Mouse (Mus musculus) myocyte (in vitro differentiated cells): ENCODE data around the gene Cfap61. TPM values are rescaled to one million over a fixed set of nuclear protein-coding genes. Genes with fewer than 3 reads are reported as not detected.

Experiments used
- H3K27me3 ChIP-seq: one replicate; pipeline ENCODE4 v1.6.1; 2011; ENCODE audit not compliant: control insufficient read depth, insufficient read depth, insufficient read length
- H3K36me3 ChIP-seq: one replicate; pipeline ENCODE4 v1.6.1; 2011; ENCODE audit not compliant: control insufficient read depth, insufficient read depth
- H3K4me2 ChIP-seq: one replicate; pipeline ENCODE4 v1.6.1; 2011; ENCODE audit warnings: low read depth, control low read depth
- H3K4me3 ChIP-seq: one replicate; pipeline ENCODE4 v1.5.1; 2011; ENCODE audit warnings: mild to moderate bottlenecking, control low read depth, moderate library complexity
- H3K79me2 ChIP-seq: one replicate; pipeline ENCODE4 v1.6.1; 2011; ENCODE audit not compliant: control insufficient read depth, insufficient read depth
- H3ac ChIP-seq: one replicate; pipeline ENCODE4 v1.6.1; 2011; ENCODE audit not compliant: control insufficient read depth, insufficient read length
- CEBPB ChIP-seq: IDR thresholded peaks from 2 replicates; pipeline ENCODE4 v1.6.1; 2011; ENCODE audit warnings: mild to moderate bottlenecking, moderate library complexity; ENCODE audit not compliant: poor library complexity, insufficient read depth, severe bottlenecking
- E2F4 ChIP-seq: IDR thresholded peaks from one replicate; pipeline ENCODE4 v1.6.1; 2011; ENCODE audit warnings: mild to moderate bottlenecking, control low read depth, moderate library complexity; ENCODE audit not compliant: insufficient read depth
- MAX ChIP-seq: IDR thresholded peaks from one replicate; pipeline ENCODE4 v1.6.1; 2011; ENCODE audit warnings: low read depth, mild to moderate bottlenecking, control low read depth
- MYOD1 ChIP-seq, 3 experiments: IDR thresholded peaks; one replicate each; pipeline ENCODE4 v1.6.1; 2011; ENCODE audit warnings: control low read depth in 2 of 3, low read depth in 2 of 3, mild to moderate bottlenecking in 2 of 3, moderate library complexity in 1 of 3; ENCODE audit not compliant: insufficient read length in 2 of 3, control insufficient read depth in 1 of 3
- MYOG ChIP-seq, 3 experiments: IDR thresholded peaks; one replicate each; pipeline ENCODE4 v1.6.1; 2011; ENCODE audit warnings: control low read depth in 2 of 3, low read depth in 2 of 3, mild to moderate bottlenecking in 2 of 3; ENCODE audit not compliant: insufficient read length in 2 of 3, control insufficient read depth in 1 of 3, insufficient read depth in 1 of 3
- POLR2A ChIP-seq: IDR thresholded peaks from one replicate; pipeline ENCODE4 v1.6.1; 2011; ENCODE audit warnings: low read depth, mild to moderate bottlenecking, control low read depth, moderate library complexity; ENCODE audit not compliant: insufficient read length
- POLR2AphosphoS2 ChIP-seq: IDR thresholded peaks from one replicate; pipeline ENCODE4 v1.6.1; 2011; ENCODE audit warnings: low read depth, control low read depth; ENCODE audit not compliant: insufficient read length
- REST ChIP-seq: IDR thresholded peaks from one replicate; pipeline ENCODE4 v1.6.1; 2011; ENCODE audit warnings: mild to moderate bottlenecking, control low read depth, moderate library complexity; ENCODE audit not compliant: insufficient read depth, insufficient read length
- SRF ChIP-seq: IDR thresholded peaks from one replicate; pipeline ENCODE4 v1.6.1; 2011; ENCODE audit warnings: low read depth; ENCODE audit not compliant: control insufficient read depth, insufficient read length
- TCF12 ChIP-seq: IDR thresholded peaks from one replicate; pipeline ENCODE4 v1.6.1; 2011; ENCODE audit warnings: mild to moderate bottlenecking, control low read depth; ENCODE audit not compliant: poor library complexity, insufficient read depth, severe bottlenecking
- TCF3 ChIP-seq: IDR thresholded peaks from one replicate; pipeline ENCODE4 v1.6.1; 2011; ENCODE audit warnings: low read depth, control low read depth; ENCODE audit not compliant: insufficient read length
- USF1 ChIP-seq: IDR thresholded peaks from one replicate; pipeline ENCODE4 v1.6.1; 2011; ENCODE audit warnings: low read depth, mild to moderate bottlenecking, control low read depth, moderate library complexity
- polyA plus RNA-seq: library from polyadenylated mRNA; unstranded; fragments of >200 nt; fragmentation: generic; extraction: Trizol; gene quantifications from one replicate; pipeline ENCODE4 v1.2.1, GENCODE M21; 2012; ENCODE audit warnings: missing spikeins

Gene Cfap61
- polyA plus RNA-seq, 1 experiment = 0.06 TPM

- TF ChIP-seq TCF3 (no peak), E2F4 (no peak), POLR2A (no peak), SRF (no peak), TCF12 (no peak), POLR2AphosphoS2 (no peak), MYOG (IDR thresholded peaks at IDR 0.05; ENCODE audit: control insufficient read depth in 1 of 3, insufficient read depth in 1 of 3, insufficient read length in 2 of 3, low read depth in 2 of 3) (no peak), MYOD1 (IDR thresholded peaks at IDR 0.05; ENCODE audit: control insufficient read depth in 1 of 3, insufficient read length in 2 of 3, low read depth in 2 of 3) (no peak), USF1 (no peak), MAX (no peak), CEBPB (no peak), REST (no peak)
- H3K79me2 ChIP-seq = no peaks in the 10 kb centered on the region
- H3K36me3 ChIP-seq = no peaks in the 10 kb centered on the region
- no peak overlapping the region for H3ac ChIP-seq
- no peaks in the 10 kb centered on the region for H3K27me3 ChIP-seq
- H3K4me3 ChIP-seq = no peak overlapping the region
- no peak overlapping the region for H3K4me2 ChIP-seq
Measured at GRCm38 (mm10) chr2:146134275-146134674, 199.7 kb downstream of the Cfap61 start.

GRCm38 (mm10) chr2:146140711-146141110 lies 206.1 kb downstream of the Cfap61 start:
- H3ac ChIP-seq = no peak overlapping the region
- no peaks in the 10 kb centered on the region for H3K36me3 ChIP-seq
- no peak overlapping the region for H3K4me2 ChIP-seq
- no peaks in the 10 kb centered on the region for H3K79me2 ChIP-seq
- H3K4me3 ChIP-seq = no peak overlapping the region
- no peak for TF ChIP-seq TCF3
- no peak for TF ChIP-seq MAX
- no peak for TF ChIP-seq USF1
- no peak for TF ChIP-seq POLR2AphosphoS2
- no peak for TF ChIP-seq E2F4
- no peak for TF ChIP-seq MYOD1 (IDR thresholded peaks at IDR 0.05; ENCODE audit: control insufficient read depth in 1 of 3, insufficient read length in 2 of 3, low read depth in 2 of 3)
- no peak for TF ChIP-seq SRF
- no peak for TF ChIP-seq REST
- TF ChIP-seq MYOG (IDR thresholded peaks at IDR 0.05; ENCODE audit: control insufficient read depth in 1 of 3, insufficient read depth in 1 of 3, insufficient read length in 2 of 3, low read depth in 2 of 3) = no peak
- TF ChIP-seq POLR2A = no peak
- TF ChIP-seq CEBPB = no peak
- no peak for TF ChIP-seq TCF12
- no peaks in the 10 kb centered on the region for H3K27me3 ChIP-seq

GRCm38 (mm10) chr2:146147306-146147705 lies 212.7 kb downstream of the Cfap61 start:
- Histone ChIP-seq H3ac (no peak overlapping the region), H3K4me2 (no peak overlapping the region), H3K79me2 (no peaks in the 10 kb centered on the region), H3K36me3 (no peaks in the 10 kb centered on the region), H3K4me3 (no peak overlapping the region), H3K27me3 (no peaks in the 10 kb centered on the region)
- TF ChIP-seq MAX (no peak), TCF3 (no peak), CEBPB (no peak), POLR2AphosphoS2 (no peak), E2F4 (no peak), USF1 (no peak), MYOG (IDR thresholded peaks at IDR 0.05; ENCODE audit: control insufficient read depth in 1 of 3, insufficient read depth in 1 of 3, insufficient read length in 2 of 3, low read depth in 2 of 3) (no peak), TCF12 (no peak), REST (no peak), SRF (no peak), POLR2A (no peak), MYOD1 (IDR thresholded peaks at IDR 0.05; ENCODE audit: control insufficient read depth in 1 of 3, insufficient read length in 2 of 3, low read depth in 2 of 3) (no peak)

- H3K4me3 ChIP-seq = no peak overlapping the region
Measured at GRCm38 (mm10) chr2:146147801-146148200, 213.2 kb downstream of the Cfap61 start.

GRCm38 (mm10) chr2:146149206-146149974 lies 214.8 kb downstream of the Cfap61 start:
- Histone ChIP-seq H3K36me3 (no peaks in the 10 kb centered on the region), H3ac (no peak overlapping the region), H3K4me2 (no peak overlapping the region), H3K27me3 (no peaks in the 10 kb centered on the region), H3K79me2 (no peaks in the 10 kb centered on the region), H3K4me3 (no peak overlapping the region)
- no peak for TF ChIP-seq E2F4
- no peak for TF ChIP-seq TCF12
- no peak for TF ChIP-seq POLR2A
- no peak for TF ChIP-seq CEBPB
- TF ChIP-seq SRF = no peak
- no peak for TF ChIP-seq REST
- TF ChIP-seq MYOG (IDR thresholded peaks at IDR 0.05; ENCODE audit: control insufficient read depth in 1 of 3, insufficient read depth in 1 of 3, insufficient read length in 2 of 3, low read depth in 2 of 3) = no peak
- TF ChIP-seq MYOD1 (IDR thresholded peaks at IDR 0.05; ENCODE audit: control insufficient read depth in 1 of 3, insufficient read length in 2 of 3, low read depth in 2 of 3) = no peak
- no peak for TF ChIP-seq TCF3
- TF ChIP-seq POLR2AphosphoS2 = no peak
- no peak for TF ChIP-seq MAX
- TF ChIP-seq USF1 = no peak

More at GRCm38 (mm10) chr2:146147801-146148200, 213.2 kb downstream of the Cfap61 start:
- H3K36me3 ChIP-seq = no peaks in the 10 kb centered on the region
- H3K27me3 ChIP-seq = no peaks in the 10 kb centered on the region
- no peak overlapping the region for H3ac ChIP-seq
- no peak overlapping the region for H3K4me2 ChIP-seq
- no peak for TF ChIP-seq MYOD1 (IDR thresholded peaks at IDR 0.05; ENCODE audit: control insufficient read depth in 1 of 3, insufficient read length in 2 of 3, low read depth in 2 of 3)
- no peak for TF ChIP-seq TCF12
- no peak for TF ChIP-seq MYOG (IDR thresholded peaks at IDR 0.05; ENCODE audit: control insufficient read depth in 1 of 3, insufficient read depth in 1 of 3, insufficient read length in 2 of 3, low read depth in 2 of 3)
- TF ChIP-seq E2F4 = no peak
- H3K79me2 ChIP-seq = no peaks in the 10 kb centered on the region
